Mouse (Mus musculus) heart, embryonic 12.5 days (tissue): ENCODE measurements around the gene Tbc1d10b. TPM values are rescaled to one million over a fixed set of nuclear protein-coding genes. Genes with fewer than 3 reads are reported as not detected.
A peak's percentile ranks its signal among the peaks of the same experiment; 100 is the strongest.

Experiments used
- ATAC-seq: fragments of 200-750 bp; cut with Nextera tagmentation; 2 replicates; pipeline ENCODE4 v1.8.0; 2017; ENCODE audit warnings: moderate TSS enrichment, moderate library complexity; ENCODE audit not compliant: insufficient number of reproducible peaks, low FRiP score
- H3K27ac ChIP-seq: fragments of 300-500 bp; sonication (generic); 2 replicates; pipeline ENCODE4 v1.5.1; 2016; ENCODE audit warnings: mild to moderate bottlenecking, moderate library complexity; ENCODE audit not compliant: poor library complexity, severe bottlenecking
- H3K27me3 ChIP-seq: fragments of 300-500 bp; sonication (generic); replicated peaks from 2 replicates; pipeline ENCODE4 v1.6.1; 2016; ENCODE audit warnings: mild to moderate bottlenecking, moderate library complexity
- H3K36me3 ChIP-seq: fragments of 300-500 bp; sonication (generic); 2 replicates; pipeline ENCODE4 v1.6.1; 2016; ENCODE audit warnings: mild to moderate bottlenecking, moderate library complexity
- H3K4me1 ChIP-seq: fragments of 300-500 bp; sonication (generic); replicated peaks from 2 replicates; pipeline ENCODE4 v1.6.1; 2016; ENCODE audit warnings: mild to moderate bottlenecking
- H3K4me2 ChIP-seq: fragments of 300-500 bp; sonication (generic); 2 replicates; pipeline ENCODE4 v1.6.1; 2016; ENCODE audit warnings: mild to moderate bottlenecking, moderate library complexity
- H3K4me3 ChIP-seq: fragments of 300-500 bp; sonication (generic); 2 replicates; pipeline ENCODE4 v1.5.1; 2016; ENCODE audit warnings: mild to moderate bottlenecking
- H3K9ac ChIP-seq: fragments of 300-500 bp; sonication (generic); 2 replicates; pipeline ENCODE4 v1.6.1; 2016; ENCODE audit warnings: mild to moderate bottlenecking, moderate library complexity
- H3K9me3 ChIP-seq: fragments of 300-500 bp; sonication (generic); replicated peaks from 2 replicates; pipeline ENCODE4 v1.6.1; 2016; ENCODE audit warnings: mild to moderate bottlenecking, moderate library complexity
- WGBS: fragments of 180-500 bp; shearing (Covaris S2); methylation state at CpG from one replicate; pipeline ENCODE4 v1.1.7; 2016; 5-methylcytosine and 5-hydroxymethylcytosine counted together
- polyA plus RNA-seq: library from polyadenylated mRNA; unstranded; fragments of >200 nt; fragmentation: Nextera tagmentation; extraction: Ambion mirVana; gene quantifications from 2 replicates; pipeline ENCODE4 v1.2.1, GENCODE M21; 2016

Tbc1d10b gene
- polyA plus RNA-seq, 1 experiment from 2014 or later: 32.3 TPM

DNA sequence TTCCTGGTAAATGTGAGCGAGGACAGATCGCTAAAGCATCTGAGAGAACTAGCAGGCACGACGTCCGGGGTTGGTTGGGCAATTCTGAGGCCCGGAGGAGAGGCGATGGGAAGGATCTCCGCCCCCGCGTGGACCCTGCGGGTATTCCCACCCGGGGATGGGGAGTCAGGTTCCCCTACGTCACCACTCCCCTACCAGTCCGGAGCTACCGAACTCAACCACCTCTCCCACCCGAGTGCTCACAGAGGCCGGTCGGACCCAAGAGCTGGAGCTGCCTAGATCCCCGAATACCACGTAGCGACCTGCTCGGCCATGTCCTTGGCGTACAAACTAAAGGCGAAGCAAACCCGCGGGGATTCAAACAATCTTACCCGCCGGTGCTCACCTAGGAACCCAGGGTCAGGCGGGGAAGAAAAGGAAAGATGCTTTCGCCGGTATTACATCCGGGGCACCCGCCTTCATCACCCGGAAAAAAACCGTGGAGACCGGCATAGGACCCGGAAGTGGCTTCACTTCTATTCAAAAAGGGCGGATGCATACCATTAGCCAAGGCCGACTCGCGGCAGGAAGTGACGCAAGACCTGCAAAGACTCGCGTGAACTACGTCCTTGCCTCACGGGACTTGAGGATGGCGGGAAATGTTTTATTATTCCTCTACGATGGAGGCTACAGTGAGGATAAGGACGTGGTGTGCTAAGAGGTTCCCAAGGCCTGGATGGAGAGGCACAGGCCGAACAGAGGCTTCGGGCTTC is 12.5 kb downstream of the Tbc1d10b start, which contains the start of gene Cd2bp2:
TSS of gene Cd2bp2 (minus strand) at position 507 of the 752 bp plus-strand sequence.
- Histone ChIP-seq H3K27ac (peak within 1 kb of the TSS; percentile 90), H3K36me3 (peaks cover 79% of the 10 kb centered on the region), H3K9ac (peak within 1 kb of the TSS; percentile 85), H3K9me3 (no peaks in the 10 kb centered on the region), H3K4me1 (peaks cover 20% of the 10 kb centered on the region), H3K4me2 (peak within 1 kb of the TSS; percentile 85), H3K27me3 (no peaks in the 10 kb centered on the region), H3K4me3 (peak within 1 kb of the TSS; percentile 86)
- ATAC-seq: peak; percentile 93
- under 1% methylated on average over 51 of the region's 51 CpGs for WGBS

DNA sequence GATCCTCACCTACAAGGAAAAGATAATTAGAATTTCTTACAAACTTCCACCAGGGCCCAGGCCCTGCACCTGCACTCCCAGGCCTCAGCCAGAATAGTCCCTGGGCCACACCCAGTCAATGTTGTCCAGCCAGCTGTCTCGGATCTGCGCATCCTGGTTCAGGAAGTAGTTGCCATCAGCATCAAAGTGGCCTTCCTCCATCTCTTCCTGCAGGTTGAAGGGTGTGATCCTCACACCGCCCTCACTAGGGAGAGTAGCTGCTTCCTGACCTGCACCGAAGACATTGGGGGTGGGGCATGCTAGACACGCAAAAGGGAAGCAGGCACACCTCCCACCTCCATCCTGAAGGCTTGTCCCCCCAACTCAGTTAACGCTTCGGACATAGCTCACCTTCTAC is 13.6 kb downstream of the Tbc1d10b start:
- Histone ChIP-seq H3K27ac (peak overlapping the region; percentile 90; the same call in 1 of the 2 replicates), H3K4me2 (peak overlapping the region; percentile 85), H3K27me3 (no peaks in the 10 kb centered on the region), H3K4me1 (peaks cover 20% of the 10 kb centered on the region), H3K9me3 (no peaks in the 10 kb centered on the region), H3K9ac (peak overlapping the region; percentile 85), H3K36me3 (peaks cover 68% of the 10 kb centered on the region), H3K4me3 (peak overlapping the region; percentile 86)
- ATAC-seq: no peak
- 72% methylated on average over 7 of the region's 7 CpGs for WGBS

DNA sequence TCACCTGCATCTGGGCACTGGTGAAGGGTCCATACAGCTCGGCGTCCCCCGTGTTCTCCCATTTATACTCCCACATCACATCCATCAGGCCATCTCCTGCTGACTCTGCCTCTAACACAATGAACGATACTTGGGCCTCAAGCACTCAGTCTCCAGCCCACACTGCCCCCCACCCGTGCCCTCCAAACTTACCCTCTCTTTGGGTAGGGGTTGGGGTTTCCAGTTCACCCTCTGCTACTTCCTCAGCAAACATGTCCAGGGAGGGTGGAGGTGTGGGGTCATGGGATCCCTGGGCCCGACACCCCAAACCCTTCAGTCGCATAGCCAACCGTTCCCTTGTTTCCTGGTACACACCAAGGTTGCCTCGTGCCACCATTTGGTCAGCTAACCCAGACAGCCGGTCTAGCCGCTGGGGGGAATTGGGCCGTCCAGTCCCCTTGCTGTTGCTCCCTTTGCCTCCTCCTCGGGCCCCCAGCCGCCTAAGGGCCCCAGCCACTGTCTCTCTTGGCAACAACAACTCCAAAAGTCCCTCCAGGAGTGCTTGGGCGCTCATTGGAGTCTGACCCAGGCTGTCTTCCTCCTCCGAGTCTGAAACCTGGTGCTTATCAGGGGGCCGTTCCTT is 14.1 kb downstream of the Tbc1d10b start:
- peak overlapping the region; percentile 86 for H3K4me3 ChIP-seq
- peak overlapping the region; percentile 85 for H3K4me2 ChIP-seq
- H3K27ac ChIP-seq: no peak overlapping the region
- H3K9ac ChIP-seq: peak overlapping the region; percentile 85; the same call in 1 of the 2 replicates
- no peaks in the 10 kb centered on the region for H3K27me3 ChIP-seq
- H3K4me1 ChIP-seq: peaks cover 22% of the 10 kb centered on the region
- WGBS: 91% methylated on average over 17 of the region's 17 CpGs
- no peaks in the 10 kb centered on the region for H3K9me3 ChIP-seq
- ATAC-seq: no peak
- H3K36me3 ChIP-seq: peaks cover 63% of the 10 kb centered on the region

DNA sequence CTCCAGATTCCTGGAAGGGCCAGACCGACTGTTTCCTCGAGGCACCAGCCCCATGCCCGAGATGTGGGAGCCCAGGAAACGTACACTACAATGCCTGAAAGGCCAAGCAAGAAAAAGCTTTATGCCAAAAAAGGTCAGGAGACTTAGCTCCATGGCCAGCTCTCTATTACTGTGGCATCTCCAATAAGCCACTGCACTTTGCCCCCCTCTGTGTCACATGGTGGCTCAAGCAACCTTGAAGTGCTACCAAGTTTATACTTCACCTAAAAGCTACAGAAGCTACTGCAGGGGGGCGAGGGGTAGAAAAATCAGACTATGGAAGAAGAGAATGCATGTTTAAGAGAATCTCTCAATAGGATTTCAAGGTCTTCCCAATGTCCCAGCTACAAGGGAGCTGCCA is 15.3 kb downstream of the Tbc1d10b start:
- Histone ChIP-seq H3K4me2 (no peak overlapping the region), H3K9me3 (no peaks in the 10 kb centered on the region), H3K27me3 (no peaks in the 10 kb centered on the region), H3K4me3 (no peak overlapping the region), H3K4me1 (peaks cover 28% of the 10 kb centered on the region), H3K27ac (no peak overlapping the region), H3K9ac (no peak overlapping the region), H3K36me3 (peaks cover 52% of the 10 kb centered on the region)
- WGBS: 93% methylated on average over 5 of the region's 5 CpGs
- no peak for ATAC-seq

DNA sequence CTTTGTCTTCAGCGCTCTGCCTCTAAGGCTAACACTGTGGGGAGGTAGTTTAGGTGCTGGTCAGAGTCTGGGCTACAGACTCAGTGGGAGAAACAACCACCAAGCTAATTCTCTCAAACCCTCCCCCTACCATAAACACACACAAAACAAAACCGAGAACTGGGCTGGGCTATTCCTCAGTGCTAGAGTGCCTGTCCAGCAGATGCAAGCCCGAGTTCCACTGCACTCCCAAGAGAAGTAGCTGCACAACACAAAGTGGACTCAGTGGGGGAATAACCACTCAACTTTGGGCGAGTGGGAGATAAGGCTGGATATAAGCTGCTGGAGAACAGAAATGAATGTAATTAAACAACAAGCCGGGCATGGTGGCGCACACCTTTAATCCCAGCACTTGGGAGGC is 17.6 kb downstream of the Tbc1d10b start:
- H3K4me3 ChIP-seq: no peak overlapping the region
- no peaks in the 10 kb centered on the region for H3K27me3 ChIP-seq
- H3K9me3 ChIP-seq: no peaks in the 10 kb centered on the region
- peaks cover 39% of the 10 kb centered on the region for H3K36me3 ChIP-seq
- no peak for ATAC-seq
- H3K27ac ChIP-seq: no peak overlapping the region
- no peak overlapping the region for H3K4me2 ChIP-seq
- whole genome bisulfite sequencing: 77% methylated on average over 6 of the region's 6 CpGs
- H3K9ac ChIP-seq: no peak overlapping the region
- peaks cover 21% of the 10 kb centered on the region for H3K4me1 ChIP-seq

DNA sequence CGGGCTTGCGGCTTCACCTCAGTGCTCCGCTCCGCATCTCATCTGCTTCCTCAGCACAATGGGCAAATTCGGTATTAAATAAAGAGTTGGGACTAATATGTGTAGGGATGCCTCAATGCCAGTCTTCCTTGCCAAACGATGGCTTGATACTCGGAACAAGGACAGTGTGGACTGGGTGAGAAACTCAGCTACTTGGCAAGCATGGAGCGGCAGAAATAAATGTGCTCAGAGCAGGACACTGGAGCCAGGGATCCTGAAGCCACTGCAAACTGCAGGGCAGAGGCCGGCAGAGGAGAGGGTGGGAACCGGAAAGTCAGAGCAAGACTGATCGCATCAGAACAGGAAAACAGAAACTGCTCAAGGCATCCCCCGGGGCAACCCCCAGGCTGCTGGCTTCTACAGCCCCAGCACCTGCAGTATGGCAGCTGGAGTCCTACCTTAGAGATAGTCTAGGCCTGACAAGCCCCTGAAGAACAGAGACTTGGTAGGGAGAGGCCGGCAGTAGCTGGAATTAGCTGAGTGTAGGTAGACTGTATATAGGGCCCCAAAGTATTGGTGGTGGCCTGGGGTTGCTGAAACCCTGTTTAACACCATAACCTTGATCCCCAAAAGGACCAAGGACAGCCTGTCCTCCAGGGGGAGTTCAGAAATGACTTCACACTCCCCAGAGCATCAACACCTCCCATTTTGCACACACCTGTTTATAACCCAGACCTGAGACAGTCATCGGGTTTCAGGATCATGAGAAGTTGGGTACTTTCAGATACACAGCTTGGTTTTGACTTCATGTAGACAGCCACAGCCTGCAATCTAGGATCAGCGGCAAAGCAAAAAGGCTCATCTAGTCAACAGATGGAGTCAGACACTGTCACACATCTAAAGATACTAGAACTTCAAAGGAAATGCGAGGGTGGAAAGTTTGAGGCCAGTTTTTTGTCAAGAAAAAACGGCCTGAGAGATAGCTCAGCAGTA is 19.7 kb downstream of the Tbc1d10b start:
- H3K36me3 ChIP-seq: peaks cover 27% of the 10 kb centered on the region
- no peaks in the 10 kb centered on the region for H3K9me3 ChIP-seq
- peaks cover 8% of the 10 kb centered on the region; the same call in 1 of the 2 replicates for H3K4me1 ChIP-seq
- no peaks in the 10 kb centered on the region for H3K27me3 ChIP-seq
- 0 out of 2 replicates have a peak overlapping the region, but pooled peaks have one; percentile 0 for H3K9ac ChIP-seq
- peak; percentile 49; the same call in 1 of the 2 replicates for ATAC-seq
- WGBS: 71% methylated on average over 17 of the region's 17 CpGs
- no peak overlapping the region for H3K4me2 ChIP-seq
- no peak overlapping the region for H3K27ac ChIP-seq
- H3K4me3 ChIP-seq: no peak overlapping the region

DNA sequence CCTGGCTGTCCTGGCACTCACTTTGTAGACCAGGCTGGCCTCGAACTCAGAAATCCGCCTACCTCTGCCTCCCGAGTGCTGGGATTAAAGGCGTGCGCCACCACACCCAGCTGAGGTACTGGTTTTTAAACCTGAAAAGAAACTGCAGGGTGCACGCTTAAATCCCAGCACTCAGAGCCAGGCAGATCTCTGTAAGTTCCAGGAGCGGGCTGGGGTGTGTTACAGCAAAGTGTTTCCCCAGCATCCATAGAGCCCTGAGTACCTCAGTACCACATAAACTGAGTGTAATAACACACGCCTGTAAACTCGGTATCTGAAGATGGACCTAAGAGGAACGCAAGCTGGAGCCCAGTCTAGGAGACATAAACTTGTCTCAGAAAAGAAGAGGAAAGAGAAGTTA is 20.9 kb downstream of the Tbc1d10b start:
- WGBS: 63% methylated on average over 10 of the region's 10 CpGs
- Histone ChIP-seq H3K4me1 (peaks cover 8% of the 10 kb centered on the region; the same call in 1 of the 2 replicates), H3K27me3 (no peaks in the 10 kb centered on the region), H3K4me2 (no peak overlapping the region), H3K36me3 (peaks cover 14% of the 10 kb centered on the region), H3K4me3 (no peak overlapping the region), H3K9ac (no peak overlapping the region), H3K27ac (no peak overlapping the region), H3K9me3 (no peaks in the 10 kb centered on the region)
- no peak for ATAC-seq

DNA sequence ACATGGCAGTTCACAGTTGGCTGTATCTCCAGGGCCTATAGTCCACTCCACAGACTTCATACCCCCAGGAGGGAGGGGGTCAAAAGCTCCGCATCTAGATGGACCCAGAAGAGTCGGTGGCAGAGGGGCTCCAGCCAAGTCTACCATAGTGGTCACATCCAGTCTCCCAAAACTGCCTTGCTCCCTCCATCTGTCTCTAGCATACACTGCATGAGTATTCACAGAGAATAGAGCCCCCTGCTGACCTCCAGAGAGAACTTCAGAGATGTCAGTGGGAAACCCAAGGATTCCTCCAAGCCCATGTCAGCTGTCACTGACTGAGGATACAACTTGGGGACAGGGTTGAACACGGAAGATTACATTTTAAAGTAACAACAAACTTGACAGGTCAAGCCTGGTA is 22.7 kb downstream of the Tbc1d10b start:
- H3K4me3 ChIP-seq: no peak overlapping the region
- ATAC-seq: no peak; the same call in 1 of the 2 replicates
- H3K4me2 ChIP-seq: no peak overlapping the region
- H3K9ac ChIP-seq: no peak overlapping the region
- WGBS: 52% methylated on average over 3 of the region's 3 CpGs
- H3K36me3 ChIP-seq: no peaks in the 10 kb centered on the region
- no peaks in the 10 kb centered on the region for H3K27me3 ChIP-seq
- no peaks in the 10 kb centered on the region for H3K9me3 ChIP-seq
- peaks cover 8% of the 10 kb centered on the region; the same call in 1 of the 2 replicates for H3K4me1 ChIP-seq
- no peak overlapping the region for H3K27ac ChIP-seq

DNA sequence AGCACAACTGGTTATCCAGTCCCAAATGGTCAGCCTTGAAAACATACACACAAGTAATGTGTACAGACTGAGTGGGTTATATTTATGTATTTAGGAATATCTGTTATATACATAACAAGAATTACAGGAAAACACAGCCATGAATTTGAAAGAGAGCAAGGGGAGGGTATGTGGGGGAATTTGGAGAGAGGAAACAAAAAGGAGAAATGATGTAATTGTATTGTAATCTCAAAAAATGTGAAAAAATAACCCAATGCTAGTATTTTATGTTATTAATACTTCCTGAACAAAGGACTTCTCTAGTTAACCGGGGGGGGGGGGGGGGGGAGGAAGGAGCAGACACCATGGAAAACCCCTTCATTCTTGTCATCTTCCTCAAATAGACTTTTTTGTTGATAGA is 23.5 kb downstream of the Tbc1d10b start:
- 40% methylated on average over 1 of the region's 1 CpGs for WGBS
- Histone ChIP-seq H3K9ac (no peak overlapping the region), H3K4me2 (no peak overlapping the region), H3K4me3 (no peak overlapping the region), H3K36me3 (no peaks in the 10 kb centered on the region), H3K27me3 (no peaks in the 10 kb centered on the region), H3K9me3 (no peaks in the 10 kb centered on the region), H3K27ac (no peak overlapping the region), H3K4me1 (peaks cover 8% of the 10 kb centered on the region; the same call in 1 of the 2 replicates)
- no peak for ATAC-seq

DNA sequence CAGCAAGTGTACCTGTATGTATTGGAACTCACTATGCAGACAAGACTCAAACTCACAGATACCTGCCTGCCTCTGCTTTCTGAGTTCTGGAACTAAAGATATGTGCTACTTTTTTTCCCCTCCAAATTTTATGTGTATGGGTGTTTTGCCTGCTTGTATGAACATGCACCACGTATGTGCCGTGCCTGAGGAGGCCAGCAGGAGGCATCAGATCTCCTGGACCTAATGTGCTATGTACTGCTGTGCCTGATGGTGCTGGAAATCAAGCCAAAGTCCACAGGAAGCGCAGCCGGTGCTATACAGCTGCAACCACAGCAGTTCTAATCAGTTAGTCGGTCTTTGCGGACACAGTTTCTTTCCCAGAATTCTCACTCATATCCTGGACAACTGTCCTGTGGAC is 24.4 kb downstream of the Tbc1d10b start:
- Histone ChIP-seq H3K36me3 (no peaks in the 10 kb centered on the region), H3K27ac (no peak overlapping the region), H3K4me3 (no peak overlapping the region), H3K9ac (no peak overlapping the region), H3K27me3 (no peaks in the 10 kb centered on the region), H3K4me1 (peaks cover 3% of the 10 kb centered on the region; the same call in 1 of the 2 replicates), H3K9me3 (no peaks in the 10 kb centered on the region), H3K4me2 (no peak overlapping the region)
- no peak for ATAC-seq
- WGBS: 65% methylated on average over 6 of the region's 6 CpGs
